Mouse (Mus musculus) ES-E14 (cell line): ENCODE measurements at regions not wholly inside any gene's neighbourhood (a gene's known extent, or its start where the extent isn't known, plus 50 kb on each side); places are given as distances from the start of the nearest gene placed in this dataset.

ENCODE experiments used
- CHD2 ChIP-seq: IDR thresholded peaks from 2 replicates; pipeline ENCODE4 v1.6.1; 2014; ENCODE audit warnings: mild to moderate bottlenecking, low read depth, low read length, inconsistent platforms
- HCFC1 ChIP-seq: IDR thresholded peaks from 2 replicates; pipeline ENCODE4 v1.6.1; 2012; ENCODE audit warnings: low read length, inconsistent platforms, borderline replicate concordance; ENCODE audit not compliant: insufficient read depth
- MAFK ChIP-seq: IDR thresholded peaks from 2 replicates; pipeline ENCODE4 v1.6.1; 2014; ENCODE audit warnings: mild to moderate bottlenecking, low read depth, low read length, inconsistent platforms; ENCODE audit not compliant: insufficient read depth
- ZC3H11A ChIP-seq: IDR thresholded peaks from 2 replicates; pipeline ENCODE4 v1.6.1; 2012; ENCODE audit warnings: low read depth, mild to moderate bottlenecking, inconsistent platforms, low read length, borderline replicate concordance

- TF ChIP-seq ZC3H11A = no peak
- TF ChIP-seq CHD2 = no peak
- TF ChIP-seq HCFC1 = no peak
- TF ChIP-seq MAFK = no peak
Observed at GRCm38 (mm10) chr2:9117523-9117922, 763.5 kb upstream of the 4930412O13Rik start.
